Mouse (Mus musculus) layer of hippocampus, postnatal 25 days (tissue): ENCODE results near the gene Vmn1r14. TPM values are rescaled to one million over a fixed set of nuclear protein-coding genes. Genes with fewer than 3 reads are reported as not detected.
"Not testable (repeated sequence)": the region's sequence is repeated elsewhere in the genome, so short reads cannot be mapped to it uniquely, and the experiment has no call there.

ENCODE experiments used
- DNase-seq, 2 experiments: peaks; one replicate each; pipeline ENCODE4 v3.0.0; 2022; ENCODE audit warnings: mixed read lengths in 2 of 2, low spot score in 1 of 2; ENCODE audit errors: extremely low spot score in 1 of 2
- total RNA-seq, 2 experiments: library from RNA; stranded (reverse); gene quantifications; 2 replicates each; pipeline ENCODE4 v1.2.3; 2021

Vmn1r14 gene
- total RNA-seq, result not detected

- DNase-seq, result no peak
These were observed at the start of gene Vmn1r14 for GRCm38 (mm10) chr6:57231386-57231785. Gene Vmn1r14, plus strand, starts transcription at chr6:57231686.

GRCm38 (mm10) chr6:57190016-57190415, 41.5 kb upstream of the Vmn1r14 start:
- DNase-seq, result not testable (repeated sequence)

- not testable (repeated sequence) for DNase-seq
These were observed 28.5 kb upstream of the Vmn1r14 start, which contains the start of gene Vmn1r13 for GRCm38 (mm10) chr6:57202990-57203389. Gene Vmn1r13, plus strand, starts transcription at chr6:57203290.

GRCm38 (mm10) chr6:57257652-57258051, 26.2 kb downstream of the Vmn1r14 start, which contains the start of gene Vmn1r15:
Gene Vmn1r15, plus strand, starts transcription at chr6:57257952.
- no peak for DNase-seq

- no peak for DNase-seq
These were observed 29.5 kb downstream of the Vmn1r14 start for GRCm38 (mm10) chr6:57260990-57261389.

GRCm38 (mm10) chr6:57271881-57272280, 40.4 kb downstream of the Vmn1r14 start:
- DNase-seq, result no peak

- DNase-seq, result no peak
These were observed 41.0 kb downstream of the Vmn1r14 start for GRCm38 (mm10) chr6:57272517-57272916.

GRCm38 (mm10) chr6:57278952-57279351, 47.5 kb downstream of the Vmn1r14 start:
- no peak for DNase-seq

Other genes with a start within 250 kb of the Vmn1r14 start
- not detected for gene Vmn1r6, start 234.4 kb upstream of the Vmn1r14 start, total RNA-seq
- gene Vmn1r7, start 206.4 kb upstream of the Vmn1r14 start, total RNA-seq, result not detected
- not detected for gene Vmn1r8, start 199.4 kb upstream of the Vmn1r14 start, total RNA-seq
- gene Vmn1r9, start 164.9 kb upstream of the Vmn1r14 start, total RNA-seq, result not detected
- not detected for gene Vmn1r10, start 122.2 kb upstream of the Vmn1r14 start, total RNA-seq
- gene Vmn1r11, start 98.2 kb upstream of the Vmn1r14 start, total RNA-seq, result not detected
- gene Vmn1r12, start 74.8 kb upstream of the Vmn1r14 start, total RNA-seq, result not detected
- gene Vmn1r13, start 28.4 kb upstream of the Vmn1r14 start, total RNA-seq, result not detected
- gene Vmn1r15, start 26.3 kb downstream of the Vmn1r14 start, total RNA-seq, result not detected
- gene Vmn1r16, start 97.8 kb downstream of the Vmn1r14 start, total RNA-seq, result not detected
- gene Vmn1r17, start 132.0 kb downstream of the Vmn1r14 start, total RNA-seq, result not detected
- gene Vmn1r18, start 164.1 kb downstream of the Vmn1r14 start, total RNA-seq, result under 1 TPM in 1 of 2 experiments, not detected in 1; 0.05 TPM
- gene Vmn1r19, start 172.1 kb downstream of the Vmn1r14 start, total RNA-seq, result not detected
- gene Vmn1r20, start 197.2 kb downstream of the Vmn1r14 start, total RNA-seq, result not detected